Mouse (Mus musculus) forebrain, embryonic 13.5 days (tissue): ENCODE results near the gene Zdhhc16. TPM values are rescaled to one million over a fixed set of nuclear protein-coding genes. Genes with fewer than 3 reads are reported as not detected.
A peak's percentile ranks its signal among the peaks of the same experiment; 100 is the strongest.

ENCODE experiments used
- ATAC-seq: fragments of 200-750 bp; cut with Nextera tagmentation; 2 replicates; pipeline ENCODE4 v1.8.0; 2017
- H3K27ac ChIP-seq: fragments of 300-500 bp; sonication (generic); 2 replicates; pipeline ENCODE4 v1.5.1; 2015; ENCODE audit warnings: inconsistent platforms, mild to moderate bottlenecking, moderate library complexity
- H3K27me3 ChIP-seq: fragments of 300-500 bp; sonication (generic); 2 replicates; pipeline ENCODE4 v1.6.1; 2015; ENCODE audit warnings: mild to moderate bottlenecking, inconsistent platforms
- H3K36me3 ChIP-seq: fragments of 300-500 bp; sonication (generic); 2 replicates; pipeline ENCODE4 v1.6.1; 2015; ENCODE audit warnings: mild to moderate bottlenecking, inconsistent platforms; ENCODE audit not compliant: poor library complexity, severe bottlenecking
- H3K4me1 ChIP-seq: fragments of 300-500 bp; sonication (generic); 2 replicates; pipeline ENCODE4 v1.6.1; 2015; ENCODE audit warnings: inconsistent platforms
- H3K4me2 ChIP-seq: fragments of 300-500 bp; sonication (generic); 2 replicates; pipeline ENCODE4 v1.6.1; 2015; ENCODE audit warnings: inconsistent platforms, mild to moderate bottlenecking, moderate library complexity
- H3K4me3 ChIP-seq: fragments of 300-500 bp; sonication (generic); 2 replicates; pipeline ENCODE4 v1.5.1; 2015; ENCODE audit warnings: mild to moderate bottlenecking, inconsistent platforms
- H3K9ac ChIP-seq: fragments of 300-500 bp; sonication (generic); 2 replicates; pipeline ENCODE4 v1.6.1; 2015; ENCODE audit warnings: mild to moderate bottlenecking, inconsistent platforms
- H3K9me3 ChIP-seq: fragments of 300-500 bp; sonication (generic); replicated peaks from 2 replicates; pipeline ENCODE4 v1.6.1; 2016; ENCODE audit warnings: inconsistent platforms
- WGBS: fragments of 180-500 bp; shearing (Covaris S2); methylation state at CpG from one replicate; pipeline ENCODE4 v1.1.7; 2015; 5-methylcytosine and 5-hydroxymethylcytosine counted together
- polyA plus RNA-seq: library from polyadenylated mRNA; unstranded; fragments of >200 nt; fragmentation: Nextera tagmentation; extraction: Ambion mirVana; gene quantifications from 2 replicates; pipeline ENCODE4 v1.2.1, GENCODE M21; 2015

Zdhhc16 gene
- polyA plus RNA-seq, 1 experiment from 2014 or later: 86.5 TPM

DNA sequence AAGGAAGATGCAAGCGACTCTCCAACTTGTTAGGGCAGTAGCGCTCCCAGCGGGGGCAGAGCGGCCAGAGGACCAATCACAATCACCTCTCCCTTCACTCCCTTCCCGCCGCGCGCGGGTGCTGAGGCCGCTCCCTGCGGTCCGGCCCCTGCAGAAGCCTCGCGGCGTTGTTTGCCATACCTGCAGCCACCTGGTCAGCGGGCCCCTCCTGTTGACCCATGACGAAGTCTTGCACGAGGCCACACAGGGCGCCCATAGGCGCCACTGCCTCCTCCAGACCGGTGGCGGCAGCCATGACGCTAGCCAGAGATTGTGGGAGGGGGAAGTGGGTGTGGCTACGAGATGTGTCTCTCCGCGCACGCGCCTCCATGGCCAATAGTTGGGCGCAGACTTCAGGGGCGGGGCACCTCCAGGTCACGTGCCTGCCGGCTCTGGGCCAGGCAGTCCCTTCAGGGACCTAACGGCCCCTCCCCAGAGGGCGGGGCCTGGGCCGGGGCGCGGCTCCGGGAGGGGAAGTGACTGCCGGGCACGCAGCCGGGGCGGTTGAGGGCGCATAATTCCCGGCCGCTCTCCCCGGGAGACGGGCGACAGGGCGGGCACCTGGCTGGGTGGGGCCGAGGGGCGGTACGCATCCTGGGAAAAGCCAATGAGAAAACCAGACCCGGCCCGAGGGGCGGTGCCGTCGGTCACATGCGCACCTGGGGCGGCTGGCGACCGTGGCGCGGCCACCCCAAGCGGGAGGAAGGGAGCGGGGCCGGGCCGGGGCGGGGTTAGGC, 47.7 kb downstream of the Zdhhc16 start, which contains the start of gene Mms19:
Gene Mms19 (minus strand): TSS at position 339 of the 776 bp plus-strand sequence.
- H3K4me3 ChIP-seq: peak within 1 kb of the TSS; percentile 80
- peaks cover 25% of the 10 kb centered on the region for H3K4me1 ChIP-seq
- peak within 1 kb of the TSS; percentile 66 for H3K27ac ChIP-seq
- peak within 1 kb of the TSS; percentile 100 for H3K4me2 ChIP-seq
- no peaks in the 10 kb centered on the region for H3K9me3 ChIP-seq
- peak; percentile 96 for ATAC-seq
- H3K27me3 ChIP-seq: peaks cover 16% of the 10 kb centered on the region
- H3K9ac ChIP-seq: peak within 1 kb of the TSS; percentile 81
- under 1% methylated on average over 53 of the region's 68 CpGs for WGBS
- no peaks in the 10 kb centered on the region for H3K36me3 ChIP-seq

DNA sequence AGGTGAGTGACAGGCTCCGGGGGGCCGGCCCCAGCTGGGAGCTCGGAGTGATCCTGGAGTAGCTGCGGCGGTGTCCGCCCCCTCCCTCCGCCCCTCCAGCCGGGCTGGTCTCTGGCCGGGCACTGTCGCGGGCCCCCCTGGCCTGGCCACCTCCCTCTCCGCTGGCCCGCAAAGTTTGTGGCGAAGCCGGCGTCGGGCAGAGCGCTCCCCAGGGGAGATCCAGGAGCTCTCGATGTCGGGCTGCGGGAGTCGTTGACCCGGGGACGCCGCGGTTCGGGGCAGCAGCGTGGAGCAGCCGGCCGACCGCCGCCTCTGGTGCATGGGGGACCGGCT, 48.3 kb downstream of the Zdhhc16 start, which contains the start of gene Ubtd1:
Gene Ubtd1 (plus strand): TSS at position 169 of the 333 bp plus-strand sequence.
- Histone ChIP-seq H3K27me3 (peaks cover 16% of the 10 kb centered on the region), H3K4me1 (peaks cover 25% of the 10 kb centered on the region), H3K9me3 (no peaks in the 10 kb centered on the region), H3K9ac (peak within 1 kb of the TSS; percentile 81), H3K36me3 (no peaks in the 10 kb centered on the region), H3K27ac (peak within 1 kb of the TSS; percentile 66), H3K4me2 (peak within 1 kb of the TSS; percentile 100), H3K4me3 (peak within 1 kb of the TSS; percentile 80)
- WGBS: 0% methylated on average over 24 of the region's 33 CpGs
- ATAC-seq: no peak

GRCm38 (mm10) chr19:41981931-41982790, 48.9 kb downstream of the Zdhhc16 start:
- ATAC-seq: no peak
- Histone ChIP-seq H3K4me1 (peaks cover 25% of the 10 kb centered on the region), H3K36me3 (no peaks in the 10 kb centered on the region), H3K27me3 (peaks cover 16% of the 10 kb centered on the region), H3K9ac (peak overlapping the region; percentile 75), H3K4me3 (peak overlapping the region; percentile 80), H3K9me3 (no peaks in the 10 kb centered on the region), H3K27ac (peak overlapping the region; percentile 66; the same call in 1 of the 2 replicates), H3K4me2 (peak overlapping the region; percentile 100)
- under 1% methylated on average over 74 of the region's 74 CpGs for WGBS

DNA sequence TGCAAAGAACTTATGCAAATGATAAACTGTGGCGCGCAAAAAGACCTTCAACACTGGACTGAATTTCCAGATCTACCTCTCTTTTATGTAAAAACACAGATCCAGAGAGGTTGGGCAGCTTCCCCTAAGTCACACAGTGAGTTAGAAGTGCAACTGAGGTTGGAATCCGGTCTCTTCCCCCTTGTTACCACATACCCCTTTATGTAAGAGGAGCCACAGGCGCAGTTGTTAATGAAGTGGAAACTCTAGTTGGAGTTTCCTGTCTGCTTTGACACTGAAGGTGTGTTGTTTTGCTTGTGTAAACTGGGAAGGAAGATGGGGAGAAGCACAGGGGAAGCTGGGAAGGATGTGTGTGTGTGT, 49.5 kb downstream of the Zdhhc16 start:
- Histone ChIP-seq H3K9ac (peak overlapping the region; percentile 75; the same call in 1 of the 2 replicates), H3K27ac (no peak overlapping the region), H3K36me3 (no peaks in the 10 kb centered on the region), H3K4me3 (peak overlapping the region; percentile 80), H3K27me3 (peaks cover 16% of the 10 kb centered on the region), H3K4me1 (peaks cover 25% of the 10 kb centered on the region), H3K9me3 (no peaks in the 10 kb centered on the region), H3K4me2 (peak overlapping the region; percentile 100)
- no peak for ATAC-seq
- under 1% methylated on average over 4 of the region's 4 CpGs for WGBS

- no peak for ATAC-seq
- Histone ChIP-seq H3K4me1 (peaks cover 11% of the 10 kb centered on the region), H3K27ac (no peak overlapping the region), H3K36me3 (no peaks in the 10 kb centered on the region), H3K27me3 (peaks cover 16% of the 10 kb centered on the region), H3K9ac (no peak overlapping the region), H3K9me3 (no peaks in the 10 kb centered on the region), H3K4me2 (no peak overlapping the region), H3K4me3 (no peak overlapping the region)
- 89% methylated on average over 5 of the region's 5 CpGs for WGBS
Measured at GRCm38 (mm10) chr19:41985994-41986393, 52.7 kb downstream of the Zdhhc16 start.

- H3K4me2 ChIP-seq: no peak overlapping the region
- ATAC-seq: no peak
- H3K4me1 ChIP-seq: peaks cover 14% of the 10 kb centered on the region
- no peak overlapping the region for H3K27ac ChIP-seq
- no peaks in the 10 kb centered on the region for H3K9me3 ChIP-seq
- no peaks in the 10 kb centered on the region for H3K36me3 ChIP-seq
- H3K4me3 ChIP-seq: no peak overlapping the region
- no peak overlapping the region for H3K9ac ChIP-seq
- H3K27me3 ChIP-seq: peaks cover 16% of the 10 kb centered on the region
- WGBS: 89% methylated on average over 4 of the region's 4 CpGs
Measured at GRCm38 (mm10) chr19:41987206-41987605, 53.9 kb downstream of the Zdhhc16 start.

GRCm38 (mm10) chr19:41989810-41990209, 56.5 kb downstream of the Zdhhc16 start:
- 90% methylated on average over 6 of the region's 6 CpGs for WGBS

DNA sequence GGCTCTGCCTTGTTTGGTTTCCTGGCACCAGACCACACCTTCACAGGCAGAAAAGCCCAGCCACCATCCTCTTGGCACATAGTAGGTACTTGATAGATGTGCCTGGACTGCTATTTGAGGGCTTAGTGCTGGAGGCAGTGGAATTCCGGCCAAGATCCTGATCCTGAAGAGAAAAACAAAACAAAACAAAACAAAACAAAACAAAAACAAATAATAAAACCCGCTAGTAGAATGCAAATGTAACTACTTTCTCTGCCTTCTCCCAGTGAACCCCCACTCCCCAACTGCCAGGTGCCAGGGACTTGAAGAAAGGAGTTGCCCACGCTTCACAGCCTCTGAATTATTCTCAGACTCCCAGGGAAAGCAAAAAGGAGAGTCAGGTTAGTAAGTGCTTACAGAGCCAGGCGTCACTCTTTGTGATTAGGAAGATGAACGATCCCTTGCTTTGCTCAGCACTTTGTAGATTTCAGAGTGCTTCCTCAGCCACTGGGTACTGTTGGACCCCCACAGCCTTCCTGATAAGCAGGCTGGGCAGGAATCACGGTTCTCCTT, 58.7 kb downstream of the Zdhhc16 start:
- no peak overlapping the region for H3K4me3 ChIP-seq
- WGBS: 25% methylated on average over 6 of the region's 6 CpGs
- H3K9me3 ChIP-seq: no peaks in the 10 kb centered on the region
- H3K36me3 ChIP-seq: no peaks in the 10 kb centered on the region
- 0 out of 2 replicates have a peak overlapping the region, but pooled peaks have one; percentile 5 for H3K9ac ChIP-seq
- ATAC-seq: no peak
- H3K27me3 ChIP-seq: no peaks in the 10 kb centered on the region
- H3K27ac ChIP-seq: no peak overlapping the region
- H3K4me1 ChIP-seq: peaks cover 18% of the 10 kb centered on the region
- H3K4me2 ChIP-seq: no peak overlapping the region

More at GRCm38 (mm10) chr19:41989810-41990209, 56.5 kb downstream of the Zdhhc16 start:
- no peak overlapping the region for H3K4me3 ChIP-seq
- H3K36me3 ChIP-seq: no peaks in the 10 kb centered on the region
- no peak overlapping the region for H3K9ac ChIP-seq
- peaks cover 18% of the 10 kb centered on the region for H3K4me1 ChIP-seq
- H3K27me3 ChIP-seq: no peaks in the 10 kb centered on the region
- H3K27ac ChIP-seq: no peak overlapping the region
- no peaks in the 10 kb centered on the region for H3K9me3 ChIP-seq
- no peak for ATAC-seq
- H3K4me2 ChIP-seq: no peak overlapping the region

GRCm38 (mm10) chr19:41992971-41993370, 59.7 kb downstream of the Zdhhc16 start:
- no peak overlapping the region for H3K4me2 ChIP-seq
- H3K9ac ChIP-seq: no peak overlapping the region
- no peaks in the 10 kb centered on the region for H3K27me3 ChIP-seq
- no peaks in the 10 kb centered on the region for H3K9me3 ChIP-seq
- no peak overlapping the region for H3K27ac ChIP-seq
- WGBS: 81% methylated on average over 2 of the region's 2 CpGs
- no peak for ATAC-seq
- no peaks in the 10 kb centered on the region for H3K36me3 ChIP-seq
- H3K4me1 ChIP-seq: peaks cover 18% of the 10 kb centered on the region
- no peak overlapping the region for H3K4me3 ChIP-seq

DNA sequence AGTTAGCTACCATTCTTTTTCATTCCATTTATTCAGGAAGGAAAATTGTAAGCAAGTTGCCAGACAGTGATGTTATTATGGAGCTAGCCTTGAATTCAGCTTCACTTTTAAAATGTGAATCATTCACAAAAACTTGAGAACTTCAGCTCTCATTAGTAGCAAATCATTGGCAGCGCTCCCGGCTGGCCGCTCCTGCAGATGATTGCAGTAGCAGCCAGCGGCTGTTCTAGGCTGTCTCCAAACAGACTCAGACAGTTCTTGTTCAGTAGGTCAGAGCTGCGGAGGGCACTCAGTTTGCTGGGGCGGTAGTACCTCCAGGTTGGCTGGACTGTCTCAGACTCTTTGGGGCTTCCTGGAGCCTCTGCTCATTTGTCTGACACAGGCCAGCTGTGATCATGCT, 60.2 kb downstream of the Zdhhc16 start:
- Histone ChIP-seq H3K27ac (no peak overlapping the region), H3K36me3 (no peaks in the 10 kb centered on the region), H3K9ac (no peak overlapping the region), H3K9me3 (no peaks in the 10 kb centered on the region), H3K4me2 (no peak overlapping the region), H3K4me1 (peaks cover 18% of the 10 kb centered on the region), H3K27me3 (no peaks in the 10 kb centered on the region), H3K4me3 (no peak overlapping the region)
- WGBS: 72% methylated on average over 6 of the region's 6 CpGs
- no peak for ATAC-seq
